Mouse (Mus musculus) T-helper 1 cell (primary cell): ENCODE data around the gene Itgb3.

Experiments
- in situ Hi-C: fragments of 300-600 bp; cut with MboI, MseI; formaldehyde crosslinking; loops from one replicate; pipeline ENCODE4 v1.15.1; 2025; ENCODE audit warnings: high pct_unique_total_duplicates

Gene Itgb3

GRCm38 (mm10) chr11:104648571-104648970 is 40.8 kb downstream of the Itgb3 start:
- in situ Hi-C loops: no loop called here

- in situ Hi-C loops: loop anchor here (25.0 kb wide), 1 partner anchor 698 kb away; the partner anchor contains the start of genes Arf2 and Nsf
Observed at GRCm38 (mm10) chr11:104660599-104660998, 52.8 kb downstream of the Itgb3 start.

DNA sequence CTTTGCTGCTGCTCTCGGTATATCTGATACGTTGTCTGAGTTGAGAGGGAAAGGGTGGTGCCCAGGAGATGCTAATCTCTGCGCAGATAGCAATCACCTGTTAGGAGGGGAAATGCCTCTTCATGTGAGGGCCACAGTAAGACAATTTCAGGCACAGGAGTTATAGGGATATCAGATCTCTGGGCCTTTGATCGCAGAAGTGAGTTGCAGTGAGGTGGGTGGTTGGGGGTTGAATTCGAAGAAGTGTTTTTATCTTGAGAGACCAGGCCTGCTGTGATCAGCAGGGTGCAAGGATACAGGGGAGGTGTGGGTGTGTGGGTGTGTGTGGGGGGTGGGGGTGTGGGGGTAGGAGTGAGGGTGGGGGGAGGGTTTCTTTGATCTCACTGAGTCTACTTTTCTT is 53.3 kb downstream of the Itgb3 start:
- in situ Hi-C loops: loop anchor here (25.0 kb wide), 1 partner anchor 699 kb away; the partner anchor contains the start of genes Arf2 and Nsf

GRCm38 (mm10) chr11:104661531-104662205 is 53.9 kb downstream of the Itgb3 start:
- in situ Hi-C loops: loop anchor here (25.0 kb wide), 1 partner anchor 699 kb away; the partner anchor contains the start of genes Arf2 and Nsf

DNA sequence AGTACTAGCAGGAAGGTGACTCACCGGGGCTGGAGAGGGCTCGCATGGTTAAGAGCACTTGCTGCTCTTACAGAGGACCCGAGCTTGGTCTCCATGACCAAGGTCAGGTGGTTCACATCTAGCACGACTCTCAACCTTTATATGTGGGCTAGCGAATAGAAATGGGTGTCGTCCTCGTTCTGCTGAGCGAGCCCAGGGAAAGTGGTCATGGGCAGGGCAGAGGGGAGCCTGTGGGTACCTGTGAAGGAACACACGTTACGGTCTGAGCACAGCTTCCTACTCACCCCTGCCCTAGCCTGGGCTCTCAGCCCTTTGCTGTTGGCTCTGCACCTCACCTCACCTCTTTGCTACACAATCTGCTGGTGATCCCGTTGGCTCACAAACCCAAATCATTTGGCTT is 54.8 kb downstream of the Itgb3 start:
- in situ Hi-C loops: loop anchor here (25.0 kb wide), 1 partner anchor 700 kb away; the partner anchor contains the start of genes Arf2 and Nsf

GRCm38 (mm10) chr11:104663241-104663877 is 55.6 kb downstream of the Itgb3 start:
- in situ Hi-C loops: loop anchor here (25.0 kb wide), 1 partner anchor 701 kb away; the partner anchor contains the start of genes Arf2 and Nsf

DNA sequence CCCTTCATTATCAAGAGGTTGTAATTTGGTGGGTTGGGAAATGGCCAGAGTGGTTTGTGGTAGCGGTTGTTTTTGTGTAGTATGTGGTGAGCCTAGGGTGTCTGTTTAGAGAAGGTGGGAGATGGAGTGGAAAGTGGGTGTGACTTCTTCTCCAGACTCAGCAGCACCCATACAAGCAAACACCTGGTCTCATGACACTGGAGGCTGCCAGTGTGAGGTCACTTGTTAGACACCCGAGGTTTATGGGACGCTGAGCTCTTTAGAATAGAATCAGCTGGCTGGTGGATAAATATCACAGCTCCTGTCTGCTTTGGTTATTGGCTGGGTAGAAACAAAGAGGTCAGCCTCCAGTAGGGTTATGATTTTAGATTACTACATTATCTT is 56.1 kb downstream of the Itgb3 start:
- in situ Hi-C loops: loop anchor here (25.0 kb wide), 1 partner anchor 702 kb away; the partner anchor contains the start of genes Arf2 and Nsf

GRCm38 (mm10) chr11:104664441-104664840 is 56.6 kb downstream of the Itgb3 start:
- in situ Hi-C loops: loop anchor here (25.0 kb wide), 1 partner anchor 702 kb away; the partner anchor contains the start of genes Arf2 and Nsf

DNA sequence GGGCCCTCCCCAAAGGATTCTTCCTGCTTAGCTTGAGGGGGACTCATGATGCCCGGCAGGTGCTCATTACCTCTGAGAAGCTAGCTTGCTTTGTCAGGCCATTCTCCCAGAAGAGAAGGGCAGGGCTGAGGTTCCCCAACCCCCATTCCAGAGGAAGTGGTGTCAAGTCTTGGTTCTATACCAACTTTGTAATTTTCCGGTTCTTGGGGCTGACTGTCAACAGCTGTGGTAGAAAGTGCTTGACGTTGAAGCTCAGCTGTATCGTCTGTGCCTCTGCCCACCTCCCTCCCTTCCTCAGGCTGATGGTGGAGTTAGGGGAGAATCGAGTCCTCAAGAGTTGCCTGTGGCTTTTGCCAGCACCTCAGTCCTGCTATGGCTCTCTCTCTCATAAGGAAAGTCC is 59.6 kb downstream of the Itgb3 start:
- in situ Hi-C loops: loop anchor here (25.0 kb wide), 1 partner anchor 705 kb away; the partner anchor contains the start of genes Arf2 and Nsf

DNA sequence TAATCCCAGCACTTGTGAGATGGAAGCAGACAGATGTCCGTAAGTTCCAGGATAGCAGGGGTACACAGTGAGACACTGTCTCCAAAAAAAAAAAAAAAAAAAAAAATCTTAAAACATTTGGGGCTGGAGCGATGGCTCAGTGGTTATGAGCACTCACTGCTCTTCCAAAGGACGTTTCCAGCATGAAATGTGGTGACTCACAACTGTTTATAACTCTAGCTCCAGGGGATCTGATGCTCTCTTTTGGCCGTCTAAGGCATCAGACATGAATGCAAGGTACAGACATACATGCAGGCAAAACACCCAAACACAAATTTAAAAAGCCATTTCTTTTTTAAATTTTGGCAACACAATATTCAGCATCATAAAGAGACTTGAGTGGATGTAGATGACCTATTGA is 65.6 kb downstream of the Itgb3 start:
- in situ Hi-C loops: loop anchor here (25.0 kb wide), 1 partner anchor 711 kb away; the partner anchor contains the start of genes Arf2 and Nsf

- in situ Hi-C loops: loop anchor here (25.0 kb wide), 1 partner anchor 712 kb away; the partner anchor contains the start of genes Arf2 and Nsf
Observed at GRCm38 (mm10) chr11:104674768-104675167, 67.0 kb downstream of the Itgb3 start.

- in situ Hi-C loops: no loop called here
Observed at GRCm38 (mm10) chr11:104685548-104685947, 77.7 kb downstream of the Itgb3 start, which contains the start of gene Gm11639. Gene Gm11639 (plus strand): TSS chr11:104685707.

GRCm38 (mm10) chr11:104693235-104693634 is 85.4 kb downstream of the Itgb3 start:
- in situ Hi-C loops: no loop called here

- in situ Hi-C loops: no loop called here
Observed at GRCm38 (mm10) chr11:104704097-104704496, 96.3 kb downstream of the Itgb3 start.

DNA sequence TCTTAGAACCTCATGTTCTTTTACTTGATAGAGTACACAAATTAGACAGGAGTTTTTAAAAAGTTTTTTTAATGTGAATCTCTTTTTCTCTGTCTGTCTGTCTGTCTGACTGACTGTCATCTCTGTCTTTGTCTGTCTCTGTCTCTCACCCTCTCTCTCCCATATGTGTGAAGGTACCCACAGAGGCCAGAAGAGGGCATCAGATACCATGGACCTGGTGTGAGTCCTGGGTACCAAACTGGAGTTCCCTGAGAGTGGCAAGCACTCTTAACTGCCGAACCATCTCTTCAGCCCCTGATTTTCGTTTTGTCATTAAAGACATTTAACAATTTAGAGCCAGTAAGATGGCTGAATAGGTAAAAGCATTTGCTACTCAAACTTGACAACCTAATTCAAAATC is 99.3 kb downstream of the Itgb3 start:
- in situ Hi-C loops: no loop called here
